Mouse (Mus musculus): ENCODE measurements around the gene Mal.

DNA sequence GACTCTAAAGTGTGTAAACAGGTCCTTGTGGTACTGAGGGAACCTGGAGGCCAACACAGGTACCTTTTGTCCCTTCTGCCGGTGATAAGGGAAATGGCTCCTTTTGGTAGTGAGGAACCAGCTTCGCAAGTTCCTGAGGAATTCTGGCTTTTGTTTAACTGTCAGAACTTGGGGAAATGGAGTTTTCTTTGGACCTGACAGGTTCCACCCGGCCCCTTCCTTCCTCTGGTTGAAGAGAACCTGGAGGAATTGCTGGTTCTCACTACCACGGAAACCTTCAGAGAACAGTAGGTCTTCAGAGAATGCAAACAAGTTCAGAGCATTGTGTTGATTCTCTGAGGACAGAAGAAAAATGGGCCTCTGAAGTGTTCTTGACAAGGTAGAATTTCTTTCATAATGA lies 45.1 kb downstream of the Mal start:
- TF ChIP-seq EP300 (IDR thresholded peaks at IDR 0.05) (no peak), CTCF (IDR thresholded peaks at IDR 0.05) (no peak)

All from lung, postnatal 0 days (tissue).